Mouse (Mus musculus) midbrain, embryonic 13.5 days (tissue): Measurements from ENCODE around the gene Nol11. TPM values are rescaled to one million over a fixed set of nuclear protein-coding genes. Genes with fewer than 3 reads are reported as not detected.

ENCODE experiments used
- ATAC-seq: fragments of 200-750 bp; cut with Nextera tagmentation; 2 replicates; pipeline ENCODE4 v1.8.0; 2017; ENCODE audit warnings: mild to moderate bottlenecking, moderate TSS enrichment, moderate library complexity
- H3K27ac ChIP-seq: fragments of 300-500 bp; sonication (generic); 2 replicates; pipeline ENCODE4 v1.5.1; 2015; ENCODE audit warnings: inconsistent platforms, mild to moderate bottlenecking, moderate library complexity
- H3K27me3 ChIP-seq: fragments of 300-500 bp; sonication (generic); 2 replicates; pipeline ENCODE4 v1.6.1; 2015; ENCODE audit warnings: mild to moderate bottlenecking, inconsistent platforms
- H3K36me3 ChIP-seq: fragments of 300-500 bp; sonication (generic); 2 replicates; pipeline ENCODE4 v1.6.1; 2015; ENCODE audit warnings: mild to moderate bottlenecking, inconsistent platforms
- H3K4me1 ChIP-seq: fragments of 300-500 bp; sonication (generic); replicated peaks from 2 replicates; pipeline ENCODE4 v1.6.1; 2015; ENCODE audit warnings: inconsistent platforms
- H3K4me2 ChIP-seq: fragments of 300-500 bp; sonication (generic); replicated peaks from 2 replicates; pipeline ENCODE4 v1.6.1; 2015; ENCODE audit warnings: moderate library complexity, mild to moderate bottlenecking, inconsistent platforms
- H3K4me3 ChIP-seq: fragments of 300-500 bp; sonication (generic); replicated peaks from 2 replicates; pipeline ENCODE4 v1.5.1; 2015; ENCODE audit warnings: mild to moderate bottlenecking, inconsistent platforms
- H3K9ac ChIP-seq: fragments of 300-500 bp; sonication (generic); replicated peaks from 2 replicates; pipeline ENCODE4 v1.6.1; 2015; ENCODE audit warnings: mild to moderate bottlenecking, inconsistent platforms
- H3K9me3 ChIP-seq: fragments of 300-500 bp; sonication (generic); 2 replicates; pipeline ENCODE4 v1.6.1; 2016; ENCODE audit warnings: mild to moderate bottlenecking, inconsistent platforms
- WGBS: fragments of 180-500 bp; shearing (Covaris S2); methylation state at CpG from one replicate; pipeline ENCODE4 v1.1.7; 2015; 5-methylcytosine and 5-hydroxymethylcytosine counted together
- polyA plus RNA-seq: library from polyadenylated mRNA; unstranded; fragments of >200 nt; fragmentation: Nextera tagmentation; extraction: Ambion mirVana; gene quantifications from 2 replicates; pipeline ENCODE4 v1.2.1, GENCODE M21; 2015

Nol11 gene
- polyA plus RNA-seq: 60.2 and 61.8 TPM in 2 replicates

DNA sequence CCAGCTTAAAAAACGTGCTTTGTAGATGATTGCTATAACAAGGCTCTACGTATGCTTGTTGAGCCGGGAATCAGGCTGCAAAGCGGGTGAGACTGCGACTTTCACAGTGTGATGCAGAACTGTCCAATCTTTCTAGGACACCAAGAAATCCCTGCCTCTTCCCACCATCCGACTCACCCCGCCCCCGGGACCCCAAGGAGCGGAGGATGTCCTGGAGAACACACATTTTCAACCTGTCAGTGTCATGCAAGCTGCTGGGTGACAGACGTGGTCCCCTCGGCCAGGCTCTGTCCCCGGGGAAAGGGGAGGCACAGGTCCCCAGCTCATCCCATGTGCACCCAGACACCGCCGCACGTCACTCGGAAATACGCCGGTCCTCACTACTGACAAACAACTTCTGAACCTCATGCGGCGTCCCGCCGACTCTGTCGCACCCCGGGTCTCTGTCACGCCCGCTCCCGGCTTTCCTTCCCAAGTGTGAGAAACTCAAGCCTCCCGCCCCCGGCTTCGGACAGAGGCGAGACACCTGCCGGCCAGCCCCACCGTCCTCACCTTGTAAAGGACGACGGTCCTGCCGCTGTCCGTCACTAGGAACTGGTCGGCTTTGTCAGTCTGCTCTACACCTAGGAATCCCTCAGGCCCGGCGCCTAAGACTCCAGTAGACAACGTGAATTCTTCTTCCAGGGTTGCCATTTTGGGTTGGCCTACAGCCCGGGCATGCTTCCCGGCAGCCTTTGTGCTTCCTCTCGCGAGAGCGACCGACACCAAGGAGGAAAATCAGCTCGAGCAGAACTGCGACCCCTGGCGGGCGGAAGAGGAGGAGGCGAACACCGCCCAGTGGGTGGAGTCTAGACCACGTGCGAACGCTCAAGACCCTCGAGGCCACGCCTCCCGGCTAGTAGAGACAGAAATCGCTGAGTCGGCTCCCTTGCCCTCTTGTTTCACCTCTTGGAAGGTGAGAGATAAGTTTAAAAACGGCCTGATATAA lies at the start of gene Nol11:
Nol11 (minus strand) TSS at position 817 of the 988 bp plus-strand sequence.
- Histone ChIP-seq H3K36me3 (peaks cover 23% of the 10 kb centered on the region), H3K4me3 (peak within 1 kb of the TSS; percentile 91), H3K27me3 (no peaks in the 10 kb centered on the region), H3K9ac (peak within 1 kb of the TSS; percentile 88), H3K27ac (peak within 1 kb of the TSS; percentile 85), H3K4me2 (peak within 1 kb of the TSS; percentile 70), H3K4me1 (peaks cover 11% of the 10 kb centered on the region), H3K9me3 (no peaks in the 10 kb centered on the region)
- ATAC-seq: peak; percentile 98
- under 1% methylated on average over 62 of the region's 62 CpGs for WGBS

- H3K9me3 ChIP-seq: no peaks in the 10 kb centered on the region
- ATAC-seq: no peak
- H3K4me1 ChIP-seq: peaks cover 6% of the 10 kb centered on the region; the same call in 1 of the 2 replicates
- H3K36me3 ChIP-seq: no peaks in the 10 kb centered on the region
- H3K4me3 ChIP-seq: no peak overlapping the region
- H3K4me2 ChIP-seq: no peak overlapping the region
- no peak overlapping the region for H3K27ac ChIP-seq
- H3K9ac ChIP-seq: no peak overlapping the region
- 96% methylated on average over 6 of the region's 6 CpGs for WGBS
- no peaks in the 10 kb centered on the region for H3K27me3 ChIP-seq
These were observed 49.3 kb upstream of the Nol11 start for GRCm38 (mm10) chr11:107238506-107238905.

- ATAC-seq: no peak
- no peak overlapping the region for H3K4me2 ChIP-seq
- H3K27me3 ChIP-seq: no peaks in the 10 kb centered on the region
- no peak overlapping the region for H3K4me3 ChIP-seq
- H3K36me3 ChIP-seq: no peaks in the 10 kb centered on the region
- WGBS: 90% methylated on average over 4 of the region's 4 CpGs
- no peak overlapping the region for H3K27ac ChIP-seq
- no peaks in the 10 kb centered on the region for H3K9me3 ChIP-seq
- H3K4me1 ChIP-seq: no peaks in the 10 kb centered on the region
- no peak overlapping the region for H3K9ac ChIP-seq
These were observed 48.4 kb upstream of the Nol11 start for GRCm38 (mm10) chr11:107237532-107237931.

- no peak for ATAC-seq
- Histone ChIP-seq H3K4me1 (no peaks in the 10 kb centered on the region), H3K27me3 (no peaks in the 10 kb centered on the region), H3K4me2 (no peak overlapping the region), H3K9me3 (no peaks in the 10 kb centered on the region), H3K9ac (no peak overlapping the region), H3K27ac (no peak overlapping the region), H3K36me3 (peaks cover 17% of the 10 kb centered on the region), H3K4me3 (no peak overlapping the region)
- WGBS: 90% methylated on average over 5 of the region's 5 CpGs
These were observed 44.2 kb upstream of the Nol11 start for GRCm38 (mm10) chr11:107233252-107233890.

DNA sequence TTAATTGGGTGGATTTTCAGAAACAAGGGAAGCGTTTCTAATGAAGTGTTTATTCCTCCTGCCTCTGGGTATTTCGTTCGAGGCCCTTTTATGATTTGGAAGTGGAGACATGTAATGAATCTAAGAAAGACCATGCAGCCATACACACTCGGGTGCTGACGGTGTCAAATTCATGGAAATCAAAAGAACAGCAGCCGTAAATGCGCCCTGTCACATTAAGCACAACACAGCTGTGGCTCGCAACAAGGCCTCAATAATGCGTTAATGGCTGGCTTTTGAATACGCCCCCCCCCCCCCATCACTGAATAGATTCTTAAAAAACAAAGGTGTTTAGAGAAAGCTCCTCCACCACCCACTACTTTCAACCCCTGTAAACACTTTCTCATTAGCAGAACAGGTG lies 40.9 kb upstream of the Nol11 start:
- no peak overlapping the region for H3K9ac ChIP-seq
- H3K36me3 ChIP-seq: peaks cover 29% of the 10 kb centered on the region
- no peak overlapping the region for H3K27ac ChIP-seq
- no peaks in the 10 kb centered on the region for H3K27me3 ChIP-seq
- H3K9me3 ChIP-seq: no peaks in the 10 kb centered on the region
- no peaks in the 10 kb centered on the region for H3K4me1 ChIP-seq
- 68% methylated on average over 10 of the region's 10 CpGs for WGBS
- H3K4me2 ChIP-seq: no peak overlapping the region
- no peak overlapping the region for H3K4me3 ChIP-seq
- no peak for ATAC-seq

DNA sequence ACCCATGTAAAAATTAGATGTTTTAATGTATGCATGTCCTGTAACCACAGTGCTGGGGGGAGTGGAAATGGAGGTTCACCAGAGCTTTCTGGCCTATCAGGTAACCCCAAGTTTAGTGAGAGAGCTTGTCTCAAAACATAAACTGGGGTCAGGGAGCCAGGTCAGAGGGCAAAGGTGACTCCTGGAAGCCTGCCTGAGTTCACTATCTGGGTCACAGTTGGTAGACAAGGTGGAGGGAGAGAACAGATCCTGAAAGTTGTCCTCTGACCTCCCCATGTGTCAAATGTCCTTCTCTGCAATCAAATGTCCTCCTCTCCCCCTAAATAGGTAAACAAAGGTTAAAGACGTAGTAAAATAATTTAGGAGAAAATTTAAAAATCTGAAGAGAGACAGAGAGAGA lies 37.2 kb upstream of the Nol11 start:
- 96% methylated on average over 1 of the region's 1 CpGs for WGBS
- Histone ChIP-seq H3K27ac (no peak overlapping the region), H3K4me1 (peaks cover 21% of the 10 kb centered on the region), H3K4me3 (no peak overlapping the region), H3K27me3 (no peaks in the 10 kb centered on the region), H3K9ac (no peak overlapping the region), H3K36me3 (peaks cover 19% of the 10 kb centered on the region), H3K9me3 (no peaks in the 10 kb centered on the region), H3K4me2 (no peak overlapping the region)
- ATAC-seq: no peak

GRCm38 (mm10) chr11:107226013-107226412 lies 36.8 kb upstream of the Nol11 start:
- Histone ChIP-seq H3K4me3 (no peak overlapping the region), H3K9ac (no peak overlapping the region), H3K9me3 (no peaks in the 10 kb centered on the region), H3K4me1 (peaks cover 21% of the 10 kb centered on the region), H3K27ac (no peak overlapping the region), H3K27me3 (no peaks in the 10 kb centered on the region), H3K36me3 (peaks cover 18% of the 10 kb centered on the region; the same call in 1 of the 2 replicates), H3K4me2 (no peak overlapping the region)
- 96% methylated on average over 10 of the region's 10 CpGs for WGBS
- no peak for ATAC-seq

- no peak for ATAC-seq
- H3K4me1 ChIP-seq: peaks cover 21% of the 10 kb centered on the region
- 89% methylated on average over 5 of the region's 5 CpGs for WGBS
- no peaks in the 10 kb centered on the region for H3K9me3 ChIP-seq
- no peaks in the 10 kb centered on the region for H3K27me3 ChIP-seq
- H3K4me2 ChIP-seq: no peak overlapping the region
- H3K4me3 ChIP-seq: no peak overlapping the region
- peaks cover 18% of the 10 kb centered on the region; the same call in 1 of the 2 replicates for H3K36me3 ChIP-seq
- H3K9ac ChIP-seq: no peak overlapping the region
- H3K27ac ChIP-seq: no peak overlapping the region
These were observed 36.1 kb upstream of the Nol11 start for GRCm38 (mm10) chr11:107225301-107225700.

GRCm38 (mm10) chr11:107223667-107224214 lies 34.6 kb upstream of the Nol11 start:
- H3K9ac ChIP-seq: no peak overlapping the region
- H3K27ac ChIP-seq: 0 out of 2 replicates have a peak overlapping the region, but pooled peaks have one; percentile 71
- WGBS: 88% methylated on average over 8 of the region's 8 CpGs
- H3K27me3 ChIP-seq: no peaks in the 10 kb centered on the region
- peaks cover 21% of the 10 kb centered on the region for H3K4me1 ChIP-seq
- H3K4me3 ChIP-seq: no peak overlapping the region
- no peak for ATAC-seq
- H3K4me2 ChIP-seq: no peak overlapping the region
- H3K36me3 ChIP-seq: peaks cover 16% of the 10 kb centered on the region; the same call in 1 of the 2 replicates
- H3K9me3 ChIP-seq: no peaks in the 10 kb centered on the region

DNA sequence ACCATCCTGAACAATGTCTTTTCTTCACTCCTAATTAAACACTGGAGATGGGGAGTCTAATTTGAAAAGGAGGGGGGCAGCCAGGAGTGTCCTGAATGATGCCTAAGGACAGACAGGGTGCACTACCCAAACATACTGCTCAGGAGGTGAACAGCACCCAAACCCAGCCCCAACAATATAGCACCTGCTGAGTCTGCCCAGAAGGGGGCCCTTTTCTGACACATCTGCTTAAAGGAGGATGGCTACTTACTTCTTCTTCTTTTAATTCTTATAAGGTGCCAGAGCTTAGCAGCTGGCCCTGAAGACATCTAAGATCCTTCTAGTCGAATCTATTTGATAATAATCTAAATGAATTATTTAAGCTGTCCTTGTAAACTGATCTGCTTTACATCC lies 34.0 kb upstream of the Nol11 start:
- Histone ChIP-seq H3K4me3 (no peak overlapping the region), H3K27me3 (no peaks in the 10 kb centered on the region), H3K27ac (peak overlapping the region; percentile 71), H3K9ac (no peak overlapping the region), H3K4me2 (0 out of 2 replicates have a peak overlapping the region, but pooled peaks have one; percentile 2), H3K36me3 (peaks cover 11% of the 10 kb centered on the region; the same call in 1 of the 2 replicates), H3K9me3 (no peaks in the 10 kb centered on the region), H3K4me1 (peaks cover 21% of the 10 kb centered on the region)
- 63% methylated on average over 1 of the region's 1 CpGs for WGBS
- no peak for ATAC-seq

- H3K4me2 ChIP-seq: peak overlapping the region; percentile 9; the same call in 1 of the 2 replicates
- no peaks in the 10 kb centered on the region for H3K9me3 ChIP-seq
- ATAC-seq: 0 out of 2 replicates have a peak, but pooled peaks have one; percentile 43
- 0 out of 2 replicates have a peak overlapping the region, but pooled peaks have one; percentile 7 for H3K9ac ChIP-seq
- no peaks in the 10 kb centered on the region for H3K27me3 ChIP-seq
- H3K4me1 ChIP-seq: peaks cover 21% of the 10 kb centered on the region
- WGBS: 52% methylated on average over 12 of the region's 12 CpGs
- peaks cover 6% of the 10 kb centered on the region; the same call in 1 of the 2 replicates for H3K36me3 ChIP-seq
- peak overlapping the region; percentile 71 for H3K27ac ChIP-seq
- H3K4me3 ChIP-seq: no peak overlapping the region
These were observed 33.5 kb upstream of the Nol11 start for GRCm38 (mm10) chr11:107222531-107223168.
